Mouse (Mus musculus): ENCODE measurements around the gene Igf1r. TPM values are rescaled to one million over a fixed set of nuclear protein-coding genes. Genes with fewer than 3 reads are reported as not detected.
"Not testable (repeated sequence)": the region's sequence is repeated elsewhere in the genome, so short reads cannot be mapped to it uniquely, and the experiment has no call there.

Gene Igf1r
- polyA plus RNA-seq, 1 experiment from 2014 or later = 29.7 TPM

DNA sequence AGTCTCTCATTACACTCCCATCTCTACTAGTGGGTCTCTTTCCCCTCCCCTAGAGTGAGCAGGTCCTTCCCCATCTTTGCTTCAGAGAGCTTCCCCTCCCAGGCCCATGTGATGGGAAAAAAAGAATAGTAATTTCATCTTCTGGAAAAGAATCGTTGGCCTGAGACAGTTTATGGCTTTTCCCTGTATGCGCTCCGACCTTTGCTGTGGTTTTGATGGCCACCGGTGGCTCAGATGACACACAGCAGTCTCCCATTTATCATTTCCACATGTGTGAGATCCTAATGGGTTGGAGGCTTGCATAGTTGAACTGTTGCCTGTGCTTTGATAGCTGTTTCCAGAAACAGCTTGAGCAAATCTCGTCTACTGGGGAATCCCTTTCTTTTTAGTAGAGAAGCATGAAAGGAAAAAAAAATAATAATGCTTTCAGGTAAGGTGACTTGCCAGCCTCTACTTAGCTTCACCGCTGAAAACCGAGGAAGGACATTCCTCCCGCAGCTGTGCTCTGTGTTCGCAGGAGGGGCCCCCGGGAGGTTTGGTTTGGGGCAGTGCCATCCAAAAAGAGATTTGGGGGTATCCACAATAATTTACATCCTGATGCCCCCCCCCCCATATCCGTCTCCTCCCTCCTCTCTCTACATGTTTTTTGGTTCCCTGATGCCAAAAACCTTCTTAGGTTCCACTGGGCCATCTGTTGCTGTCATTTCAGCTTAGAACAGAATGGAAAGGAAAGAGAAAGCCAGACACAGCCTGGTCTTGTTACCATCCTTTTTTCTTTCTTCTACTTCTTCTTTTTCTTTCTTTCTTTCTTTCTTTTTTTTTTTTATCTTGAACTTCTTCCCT lies 324.6 kb downstream of the Igf1r start:
- Histone ChIP-seq H3K4me3 (ENCODE audit: low read length) (no peak overlapping the region), H3K4me1 (ENCODE audit: control insufficient read depth, insufficient read depth, low read length) (peaks cover 16% of the 10 kb centered on the region), H3K27ac (ENCODE audit: low read depth, low read length) (no peak overlapping the region), H3K27me3 (ENCODE audit: control insufficient read depth, insufficient read depth, low read length) (no peaks in the 10 kb centered on the region), H3K9me3 (ENCODE audit: control insufficient read depth, low read length) (no peaks in the 10 kb centered on the region), H3K9ac (ENCODE audit: low read depth, low read length) (no peak overlapping the region), H3K4me2 (replicated peaks; ENCODE audit: low read depth, low read length) (no peak overlapping the region), H3K36me3 (ENCODE audit: control insufficient read depth, insufficient read depth, low read length) (no peaks in the 10 kb centered on the region)
- ATAC-seq (ENCODE audit: low FRiP score, low TSS enrichment) = peak; percentile 71
- 15% methylated on average over 11 of the region's 11 CpGs for WGBS

DNA sequence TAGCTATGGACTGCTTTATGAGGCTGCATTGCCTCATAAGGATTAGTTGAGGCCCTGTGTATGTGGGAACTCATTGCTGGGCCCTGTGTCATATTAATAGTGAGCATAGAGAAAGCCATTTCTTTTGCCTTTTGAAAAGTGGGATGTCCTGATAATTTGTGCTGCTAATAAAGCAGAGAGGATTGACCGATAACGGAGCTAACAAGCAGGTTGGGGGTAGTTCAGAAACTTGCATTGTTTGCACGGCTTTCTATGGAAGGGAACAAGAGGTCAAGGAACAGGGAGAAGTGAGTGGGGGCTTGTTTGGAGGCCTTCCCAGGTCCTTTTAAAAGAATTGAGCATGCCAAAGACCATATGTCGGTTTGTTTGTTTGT lies 325.3 kb downstream of the Igf1r start:
- Histone ChIP-seq H3K4me2 (replicated peaks; ENCODE audit: low read depth, low read length) (no peak overlapping the region), H3K9me3 (ENCODE audit: control insufficient read depth, low read length) (no peaks in the 10 kb centered on the region), H3K27ac (ENCODE audit: low read depth, low read length) (no peak overlapping the region), H3K4me3 (ENCODE audit: low read length) (no peak overlapping the region), H3K9ac (ENCODE audit: low read depth, low read length) (no peak overlapping the region), H3K4me1 (ENCODE audit: control insufficient read depth, insufficient read depth, low read length) (peaks cover 16% of the 10 kb centered on the region), H3K27me3 (ENCODE audit: control insufficient read depth, insufficient read depth, low read length) (no peaks in the 10 kb centered on the region), H3K36me3 (ENCODE audit: control insufficient read depth, insufficient read depth, low read length) (no peaks in the 10 kb centered on the region)
- WGBS = 71% methylated on average over 4 of the region's 4 CpGs
- ATAC-seq (ENCODE audit: low FRiP score, low TSS enrichment) = no peak

DNA sequence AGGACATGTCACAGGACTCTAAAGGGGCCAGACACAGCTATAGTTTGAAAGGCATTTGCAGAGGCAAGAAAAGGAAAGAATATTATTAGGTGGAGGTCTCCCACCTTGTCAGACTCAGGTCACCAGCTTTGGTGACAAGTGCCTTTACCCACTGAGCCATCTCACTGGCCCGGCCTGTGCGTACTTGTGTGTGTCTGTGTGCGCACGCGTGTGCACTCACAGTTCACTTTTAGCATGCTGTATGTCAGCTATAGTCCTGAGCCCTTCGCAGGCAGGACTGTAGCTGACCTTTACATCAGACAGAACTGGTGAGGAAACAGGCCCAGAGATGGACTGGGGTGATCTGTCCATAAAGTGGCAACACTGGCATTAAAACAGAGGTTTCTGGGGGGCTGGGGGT lies 325.8 kb downstream of the Igf1r start:
- no peak for ATAC-seq (ENCODE audit: low FRiP score, low TSS enrichment)
- H3K9me3 ChIP-seq (ENCODE audit: control insufficient read depth, low read length) = no peaks in the 10 kb centered on the region
- no peak overlapping the region for H3K27ac ChIP-seq (ENCODE audit: low read depth, low read length)
- no peak overlapping the region for H3K4me2 ChIP-seq (replicated peaks; ENCODE audit: low read depth, low read length)
- H3K4me3 ChIP-seq (ENCODE audit: low read length) = no peak overlapping the region
- no peak overlapping the region for H3K9ac ChIP-seq (ENCODE audit: low read depth, low read length)
- H3K27me3 ChIP-seq (ENCODE audit: control insufficient read depth, insufficient read depth, low read length) = no peaks in the 10 kb centered on the region
- no peaks in the 10 kb centered on the region for H3K36me3 ChIP-seq (ENCODE audit: control insufficient read depth, insufficient read depth, low read length)
- WGBS = 91% methylated on average over 6 of the region's 6 CpGs
- H3K4me1 ChIP-seq (ENCODE audit: control insufficient read depth, insufficient read depth, low read length) = peaks cover 16% of the 10 kb centered on the region

DNA sequence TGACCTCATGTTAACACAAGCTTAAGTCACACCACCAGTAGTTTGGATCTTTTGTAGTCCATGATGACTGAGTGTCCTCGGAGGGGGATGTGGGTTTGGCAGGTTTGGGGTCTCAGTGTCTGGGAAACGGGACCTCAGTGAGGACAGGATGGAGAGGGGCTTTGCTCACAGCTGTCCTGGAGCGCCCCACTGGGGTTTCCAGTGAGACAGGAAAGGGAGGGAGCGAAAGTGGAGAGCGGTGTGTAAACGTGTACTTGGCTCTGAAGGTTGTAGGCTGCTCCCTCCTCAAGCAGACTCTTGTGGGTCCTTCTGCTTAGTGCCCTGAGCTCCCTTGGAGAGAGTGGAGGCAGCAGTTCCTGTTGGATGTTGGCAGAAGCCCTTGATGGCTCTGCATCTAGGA lies 326.3 kb downstream of the Igf1r start:
- peaks cover 16% of the 10 kb centered on the region for H3K4me1 ChIP-seq (ENCODE audit: control insufficient read depth, insufficient read depth, low read length)
- H3K9ac ChIP-seq (ENCODE audit: low read depth, low read length) = no peak overlapping the region
- 70% methylated on average over 6 of the region's 6 CpGs for WGBS
- H3K27ac ChIP-seq (ENCODE audit: low read depth, low read length) = no peak overlapping the region
- H3K9me3 ChIP-seq (ENCODE audit: control insufficient read depth, low read length) = no peaks in the 10 kb centered on the region
- no peaks in the 10 kb centered on the region for H3K36me3 ChIP-seq (ENCODE audit: control insufficient read depth, insufficient read depth, low read length)
- ATAC-seq (ENCODE audit: low FRiP score, low TSS enrichment) = no peak
- H3K4me3 ChIP-seq (ENCODE audit: low read length) = no peak overlapping the region
- H3K4me2 ChIP-seq (replicated peaks; ENCODE audit: low read depth, low read length) = no peak overlapping the region
- no peaks in the 10 kb centered on the region for H3K27me3 ChIP-seq (ENCODE audit: control insufficient read depth, insufficient read depth, low read length)

DNA sequence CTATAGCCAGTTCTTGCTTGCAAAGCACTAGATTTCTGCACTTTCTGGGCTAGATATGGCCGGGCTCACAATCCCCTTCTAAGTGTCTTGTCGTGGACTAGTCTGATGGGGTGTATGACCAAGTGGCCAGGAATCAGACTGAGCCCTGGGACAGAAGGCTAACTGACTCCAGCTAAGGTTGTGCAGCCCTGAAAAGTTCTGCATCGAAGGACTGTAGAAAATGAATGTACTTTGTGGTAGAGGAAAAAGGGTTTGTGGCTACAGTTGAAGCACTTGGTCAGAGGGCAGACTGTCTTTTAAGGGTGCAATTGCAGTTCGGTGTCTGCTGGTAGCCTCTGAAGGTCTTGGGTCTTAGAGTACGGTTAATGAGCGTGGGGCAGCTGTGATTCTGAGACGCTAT lies 326.9 kb downstream of the Igf1r start:
- ATAC-seq (ENCODE audit: low FRiP score, low TSS enrichment) = no peak
- H3K27ac ChIP-seq (ENCODE audit: low read depth, low read length) = no peak overlapping the region
- H3K9ac ChIP-seq (ENCODE audit: low read depth, low read length) = no peak overlapping the region

DNA sequence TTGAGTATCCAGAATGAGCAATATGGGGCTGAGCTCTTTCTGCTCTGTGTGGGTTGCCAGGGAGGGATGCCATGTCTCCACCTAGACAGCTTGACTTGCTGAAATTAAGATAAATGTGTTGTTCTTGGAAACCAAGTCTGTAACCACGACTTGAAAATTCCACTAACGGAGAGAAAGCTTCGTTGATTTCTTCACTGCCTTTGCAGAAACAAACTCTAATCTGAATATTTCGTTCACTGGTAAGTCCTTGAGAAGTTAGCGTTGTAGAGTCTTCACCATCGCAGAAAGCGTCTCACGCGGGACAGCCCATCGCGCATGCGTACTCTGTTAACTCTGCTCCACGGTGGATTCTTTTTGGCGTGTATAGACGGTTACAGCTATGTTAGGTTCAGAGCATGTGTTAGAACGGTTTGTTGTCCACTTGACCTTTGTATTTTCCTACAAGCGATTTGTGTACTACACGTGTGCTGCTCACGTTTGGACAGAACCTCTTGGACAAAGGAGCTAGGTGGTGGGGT lies 327.8 kb downstream of the Igf1r start:
- H3K4me2 ChIP-seq (replicated peaks; ENCODE audit: low read depth, low read length) = no peak overlapping the region

More for the DNA sequence above, 326.9 kb downstream of the Igf1r start:
- no peak overlapping the region for H3K4me3 ChIP-seq (ENCODE audit: low read length)
- H3K27me3 ChIP-seq (ENCODE audit: control insufficient read depth, insufficient read depth, low read length) = no peaks in the 10 kb centered on the region
- no peaks in the 10 kb centered on the region for H3K36me3 ChIP-seq (ENCODE audit: control insufficient read depth, insufficient read depth, low read length)
- H3K4me2 ChIP-seq (replicated peaks; ENCODE audit: low read depth, low read length) = no peak overlapping the region
- H3K4me1 ChIP-seq (ENCODE audit: control insufficient read depth, insufficient read depth, low read length) = peaks cover 16% of the 10 kb centered on the region
- WGBS = 86% methylated on average over 7 of the region's 7 CpGs
- no peaks in the 10 kb centered on the region for H3K9me3 ChIP-seq (ENCODE audit: control insufficient read depth, low read length)

DNA sequence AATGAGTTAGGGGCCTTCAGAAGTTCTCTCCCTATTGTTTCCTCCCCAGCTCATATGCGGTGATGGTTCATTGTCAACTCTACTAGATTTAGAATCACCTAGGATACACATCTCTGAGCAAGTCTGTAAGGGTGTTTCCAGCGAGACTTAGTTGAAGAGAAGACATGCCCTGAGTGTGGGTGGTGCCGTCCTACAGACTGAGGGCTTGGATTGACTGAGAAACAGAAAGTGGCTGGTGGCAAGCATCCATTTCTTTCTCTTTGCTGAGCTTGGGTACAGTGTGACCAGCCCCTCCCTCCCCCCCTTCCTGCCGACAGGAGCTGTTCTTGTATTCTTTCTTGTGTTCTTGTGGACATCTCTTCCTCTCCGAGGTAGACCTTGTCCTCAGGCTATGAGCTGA lies 328.7 kb downstream of the Igf1r start:
- Histone ChIP-seq H3K27me3 (ENCODE audit: control insufficient read depth, insufficient read depth, low read length) (no peaks in the 10 kb centered on the region), H3K36me3 (ENCODE audit: control insufficient read depth, insufficient read depth, low read length) (no peaks in the 10 kb centered on the region), H3K4me1 (ENCODE audit: control insufficient read depth, insufficient read depth, low read length) (peaks cover 16% of the 10 kb centered on the region), H3K9me3 (ENCODE audit: control insufficient read depth, low read length) (no peaks in the 10 kb centered on the region), H3K4me3 (ENCODE audit: low read length) (no peak overlapping the region), H3K9ac (ENCODE audit: low read depth, low read length) (no peak overlapping the region), H3K27ac (ENCODE audit: low read depth, low read length) (no peak overlapping the region), H3K4me2 (replicated peaks; ENCODE audit: low read depth, low read length) (no peak overlapping the region)
- WGBS = 72% methylated on average over 5 of the region's 5 CpGs
- ATAC-seq (ENCODE audit: low FRiP score, low TSS enrichment) = no peak

More for the DNA sequence above, 327.8 kb downstream of the Igf1r start:
- Histone ChIP-seq H3K27ac (ENCODE audit: low read depth, low read length) (no peak overlapping the region), H3K4me3 (ENCODE audit: low read length) (no peak overlapping the region), H3K27me3 (ENCODE audit: control insufficient read depth, insufficient read depth, low read length) (no peaks in the 10 kb centered on the region), H3K36me3 (ENCODE audit: control insufficient read depth, insufficient read depth, low read length) (no peaks in the 10 kb centered on the region), H3K4me1 (ENCODE audit: control insufficient read depth, insufficient read depth, low read length) (peaks cover 17% of the 10 kb centered on the region), H3K9ac (ENCODE audit: low read depth, low read length) (no peak overlapping the region), H3K9me3 (ENCODE audit: control insufficient read depth, low read length) (no peaks in the 10 kb centered on the region)
- no peak for ATAC-seq (ENCODE audit: low FRiP score, low TSS enrichment)
- WGBS = 89% methylated on average over 19 of the region's 19 CpGs

DNA sequence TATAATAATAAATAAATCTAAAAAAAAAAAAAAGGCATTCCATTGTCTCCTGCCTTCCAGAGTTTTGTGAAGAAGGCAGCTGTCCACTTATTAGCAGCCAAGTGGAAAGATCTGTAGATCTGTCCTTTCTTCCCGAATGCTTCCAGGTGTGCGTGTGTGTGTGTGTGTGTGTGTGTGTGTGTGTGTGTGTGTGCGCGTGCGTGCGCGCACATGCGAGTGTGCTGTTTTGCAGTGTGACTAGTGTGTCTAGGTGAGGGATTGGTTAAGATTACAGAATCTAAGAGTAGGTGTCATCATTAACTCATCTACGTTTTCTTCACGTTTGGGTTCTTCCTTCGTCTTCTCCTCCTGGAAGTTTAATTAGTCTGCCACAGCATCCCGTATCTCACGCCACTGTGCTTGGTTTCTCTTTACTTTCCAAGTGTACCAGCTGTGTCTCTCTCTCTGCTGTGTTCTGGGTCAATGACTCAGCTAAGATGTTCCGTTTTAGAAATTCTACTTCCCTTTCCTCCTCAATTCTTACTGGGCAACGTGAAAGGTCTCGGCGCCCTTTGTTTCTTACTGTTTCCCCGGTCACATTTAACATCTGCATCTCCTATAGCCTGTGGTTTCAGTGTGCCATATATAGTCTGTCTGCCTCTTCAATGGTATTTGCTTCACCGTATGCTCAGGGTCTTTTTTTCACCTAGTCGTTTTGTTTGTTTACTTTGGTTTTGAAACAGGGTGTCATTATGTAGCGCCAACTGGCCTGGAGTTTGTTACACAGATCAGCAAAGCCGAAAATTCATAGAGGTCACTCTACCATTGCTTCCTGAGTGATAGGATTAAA lies 329.9 kb downstream of the Igf1r start:
- Histone ChIP-seq H3K4me1 (ENCODE audit: control insufficient read depth, insufficient read depth, low read length) (peaks cover 9% of the 10 kb centered on the region; the same call in 1 of the 2 replicates), H3K9ac (ENCODE audit: low read depth, low read length) (no peak overlapping the region), H3K9me3 (ENCODE audit: control insufficient read depth, low read length) (no peaks in the 10 kb centered on the region), H3K27me3 (ENCODE audit: control insufficient read depth, insufficient read depth, low read length) (no peaks in the 10 kb centered on the region), H3K4me3 (ENCODE audit: low read length) (no peak overlapping the region), H3K27ac (ENCODE audit: low read depth, low read length) (no peak overlapping the region), H3K4me2 (replicated peaks; ENCODE audit: low read depth, low read length) (no peak overlapping the region), H3K36me3 (ENCODE audit: control insufficient read depth, insufficient read depth, low read length) (no peaks in the 10 kb centered on the region)
- ATAC-seq (ENCODE audit: low FRiP score, low TSS enrichment) = no peak
- WGBS = 69% methylated on average over 22 of the region's 22 CpGs

DNA sequence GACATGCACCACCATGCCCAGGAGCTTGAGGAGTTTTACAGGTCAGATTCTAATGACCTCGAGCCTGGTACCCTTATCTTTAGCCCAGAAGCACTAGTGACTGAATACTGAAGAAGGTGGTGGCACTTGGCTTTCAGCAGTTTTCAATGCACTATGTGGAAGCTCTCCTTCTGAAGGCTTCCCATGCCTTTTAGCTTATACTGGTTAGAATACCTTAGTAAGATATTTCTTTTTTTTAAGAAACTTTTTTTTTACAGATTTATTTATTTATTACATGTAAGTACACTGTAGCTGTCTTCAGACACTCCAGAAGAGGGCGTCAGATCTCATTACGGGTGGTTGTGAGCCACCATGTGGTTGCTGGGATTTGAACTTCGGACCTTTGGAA lies 330.5 kb downstream of the Igf1r start:
- not testable (repeated sequence) for H3K4me2 ChIP-seq (replicated peaks; ENCODE audit: low read depth, low read length); H3K4me1 ChIP-seq (ENCODE audit: control insufficient read depth, insufficient read depth, low read length); H3K27me3 ChIP-seq (ENCODE audit: control insufficient read depth, insufficient read depth, low read length); H3K4me3 ChIP-seq (ENCODE audit: low read length); H3K27ac ChIP-seq (ENCODE audit: low read depth, low read length); H3K9ac ChIP-seq (ENCODE audit: low read depth, low read length); ATAC-seq (ENCODE audit: low FRiP score, low TSS enrichment); H3K9me3 ChIP-seq (ENCODE audit: control insufficient read depth, low read length); H3K36me3 ChIP-seq (ENCODE audit: control insufficient read depth, insufficient read depth, low read length)
- WGBS = 86% methylated on average over 4 of the region's 4 CpGs

Data from kidney, embryonic 14.5 days (tissue).